Mouse (Mus musculus) forebrain, embryonic 14.5 days (tissue): Measurements from ENCODE around the gene Pde1a. TPM values are rescaled to one million over a fixed set of nuclear protein-coding genes. Genes with fewer than 3 reads are reported as not detected.
A peak's percentile ranks its signal among the peaks of the same experiment; 100 is the strongest.
"Not testable (repeated sequence)": the region's sequence is repeated elsewhere in the genome, so short reads cannot be mapped to it uniquely, and the experiment has no call there.

ENCODE experiments used
- ATAC-seq: fragments of 200-750 bp; cut with Nextera tagmentation; 2 replicates; pipeline ENCODE4 v1.8.0; 2017; ENCODE audit warnings: mild to moderate bottlenecking, moderate library complexity
- DNase-seq: peaks from one replicate; pipeline ENCODE4 v3.0.0-alpha.2; 2015; ENCODE audit warnings: low spot score
- H3K27ac ChIP-seq: fragments of 300-500 bp; sonication (generic); 2 replicates; pipeline ENCODE4 v1.5.1; 2014; ENCODE audit warnings: low read depth, mild to moderate bottlenecking, control low read depth, low read length, moderate library complexity
- H3K27me3 ChIP-seq: fragments of 300-500 bp; sonication (generic); replicated peaks from 2 replicates; pipeline ENCODE4 v1.6.1; 2014; ENCODE audit warnings: low read length, control low read depth, mixed read lengths; ENCODE audit not compliant: control insufficient read depth, insufficient read depth
- H3K36me3 ChIP-seq: fragments of 300-500 bp; sonication (generic); 2 replicates; pipeline ENCODE4 v1.6.1; 2014; ENCODE audit warnings: low read length, control low read depth; ENCODE audit not compliant: control insufficient read depth, insufficient read depth
- H3K4me1 ChIP-seq: fragments of 300-500 bp; sonication (generic); 2 replicates; pipeline ENCODE4 v1.6.1; 2014; ENCODE audit warnings: antibody characterized with exemption, low read length, control low read depth; ENCODE audit not compliant: control insufficient read depth, insufficient read depth
- H3K4me2 ChIP-seq: fragments of 300-500 bp; sonication (generic); 2 replicates; pipeline ENCODE4 v1.6.1; 2014; ENCODE audit warnings: mild to moderate bottlenecking, control low read depth, low read length
- H3K4me3 ChIP-seq: fragments of 300-500 bp; sonication (generic); 2 replicates; pipeline ENCODE4 v1.5.1; 2014; ENCODE audit warnings: low read depth, low read length, control low read depth
- H3K9ac ChIP-seq: fragments of 300-500 bp; sonication (generic); 2 replicates; pipeline ENCODE4 v1.6.1; 2014; ENCODE audit warnings: mild to moderate bottlenecking, low read length, control low read depth, moderate library complexity
- H3K9me3 ChIP-seq: fragments of 300-500 bp; sonication (generic); replicated peaks from 2 replicates; pipeline ENCODE4 v1.6.1; 2016; ENCODE audit warnings: low read length, control low read depth, mixed read lengths; ENCODE audit not compliant: control insufficient read depth
- WGBS: fragments of 180-500 bp; shearing (Covaris S2); extraction: QIAGEN DNeasy Blood & Tissue Kit; methylation state at CpG from one replicate; pipeline ENCODE4 v1.1.7; 2014; 5-methylcytosine and 5-hydroxymethylcytosine counted together
- polyA plus RNA-seq: library from polyadenylated mRNA; unstranded; fragments of >200 nt; fragmentation: Nextera tagmentation; extraction: Ambion mirVana; gene quantifications from 2 replicates; pipeline ENCODE4 v1.2.1, GENCODE M21; 2014

Pde1a gene
- polyA plus RNA-seq, 1 experiment from 2014 or later, result 10.5 TPM

DNA sequence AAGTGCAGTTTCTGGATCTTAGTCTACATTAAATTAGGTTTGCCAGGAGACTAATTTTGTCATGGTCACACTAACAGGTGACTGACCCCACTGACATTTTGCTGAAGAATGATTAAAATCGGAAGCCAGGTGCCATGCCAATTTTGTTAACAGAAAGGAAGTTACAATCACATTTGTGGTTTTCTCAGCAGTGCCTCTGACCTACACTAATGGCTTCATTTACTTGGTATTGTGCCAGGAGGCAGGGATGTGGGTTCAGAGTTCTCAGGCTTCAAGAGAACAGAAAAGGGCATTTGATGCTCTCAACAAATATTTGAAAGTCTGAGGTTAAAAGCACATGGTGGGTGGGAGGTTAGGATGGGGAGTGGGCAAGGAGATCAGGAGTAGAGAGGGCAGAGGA is 236.4 kb downstream of the Pde1a start:
- no peak for DNase-seq
- 78% methylated on average over 1 of the region's 1 CpGs for WGBS
- Histone ChIP-seq H3K4me2 (no peak overlapping the region), H3K36me3 (no peaks in the 10 kb centered on the region), H3K9me3 (no peaks in the 10 kb centered on the region), H3K4me1 (no peaks in the 10 kb centered on the region), H3K4me3 (no peak overlapping the region), H3K27ac (no peak overlapping the region), H3K27me3 (no peaks in the 10 kb centered on the region), H3K9ac (no peak overlapping the region)
- ATAC-seq, result no peak

DNA sequence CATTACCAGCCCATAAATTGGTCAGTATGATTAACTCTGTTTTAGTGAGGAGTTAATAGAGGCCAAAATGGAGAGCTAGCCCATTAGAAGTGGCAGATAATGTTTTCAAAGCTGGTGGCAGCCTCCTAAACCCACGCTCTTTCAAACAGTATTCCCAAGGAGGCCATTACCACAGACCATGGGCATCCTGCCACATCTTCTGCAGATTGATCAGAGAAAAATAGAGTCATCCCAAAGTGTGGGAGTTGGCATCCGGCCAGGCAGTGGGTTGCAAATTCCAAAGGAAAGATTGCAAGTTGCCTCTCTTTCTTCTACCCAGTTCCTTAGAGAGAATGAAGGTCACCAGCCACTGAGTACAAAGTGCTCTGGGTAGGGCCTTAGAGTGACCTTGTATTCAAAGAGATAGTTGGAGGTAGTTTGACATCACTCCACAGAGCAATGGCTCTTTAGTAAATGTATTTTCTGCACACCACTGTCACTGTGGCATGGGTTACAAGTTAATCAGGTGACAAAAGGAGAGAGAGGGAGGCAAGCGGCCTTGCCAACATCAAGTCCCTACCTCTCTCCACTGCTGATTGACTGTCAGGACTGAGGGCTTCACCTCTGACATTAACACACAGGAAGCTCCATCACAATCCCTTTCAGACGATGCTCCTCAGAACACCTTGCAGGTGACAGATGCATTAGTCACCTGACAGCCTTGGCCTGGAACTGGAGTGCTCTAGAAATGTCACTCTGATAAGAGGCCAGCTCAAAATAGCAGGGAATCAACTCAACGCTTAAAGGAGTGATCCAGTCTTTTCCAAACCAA is 237.3 kb downstream of the Pde1a start:
- 77% methylated on average over 5 of the region's 5 CpGs for WGBS
- H3K9ac ChIP-seq, result no peak overlapping the region
- ATAC-seq, result no peak
- H3K4me2 ChIP-seq, result no peak overlapping the region
- no peaks in the 10 kb centered on the region for H3K4me1 ChIP-seq
- DNase-seq, result peak; percentile 15
- H3K36me3 ChIP-seq, result no peaks in the 10 kb centered on the region
- H3K27me3 ChIP-seq, result no peaks in the 10 kb centered on the region
- no peak overlapping the region for H3K4me3 ChIP-seq
- no peaks in the 10 kb centered on the region for H3K9me3 ChIP-seq
- H3K27ac ChIP-seq, result no peak overlapping the region

DNA sequence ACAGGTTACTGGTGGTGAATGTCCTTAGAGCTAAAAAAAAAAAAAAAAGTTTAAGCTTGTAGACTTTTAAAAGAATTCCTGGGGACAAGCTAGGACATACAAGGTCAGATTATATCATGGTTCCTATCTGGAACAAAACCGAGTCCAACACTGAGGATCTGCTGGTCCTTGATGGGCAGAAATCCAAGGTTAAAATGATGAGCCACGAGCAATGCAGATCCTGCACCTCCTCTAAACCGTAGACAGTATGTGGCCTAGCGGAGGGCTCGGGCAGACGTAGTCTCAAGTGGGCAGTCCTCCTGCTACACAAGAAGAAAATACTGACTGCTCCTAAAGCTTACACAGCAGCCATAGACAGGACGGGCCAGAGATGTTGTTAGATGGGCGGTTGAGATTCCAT is 238.5 kb downstream of the Pde1a start:
- no peak overlapping the region for H3K4me2 ChIP-seq
- no peaks in the 10 kb centered on the region for H3K9me3 ChIP-seq
- no peak overlapping the region for H3K9ac ChIP-seq
- no peaks in the 10 kb centered on the region for H3K27me3 ChIP-seq
- ATAC-seq (no peak), DNase-seq (no peak)
- no peaks in the 10 kb centered on the region for H3K4me1 ChIP-seq
- 92% methylated on average over 8 of the region's 8 CpGs for WGBS
- no peak overlapping the region for H3K27ac ChIP-seq
- H3K36me3 ChIP-seq, result no peaks in the 10 kb centered on the region
- H3K4me3 ChIP-seq, result no peak overlapping the region

DNA sequence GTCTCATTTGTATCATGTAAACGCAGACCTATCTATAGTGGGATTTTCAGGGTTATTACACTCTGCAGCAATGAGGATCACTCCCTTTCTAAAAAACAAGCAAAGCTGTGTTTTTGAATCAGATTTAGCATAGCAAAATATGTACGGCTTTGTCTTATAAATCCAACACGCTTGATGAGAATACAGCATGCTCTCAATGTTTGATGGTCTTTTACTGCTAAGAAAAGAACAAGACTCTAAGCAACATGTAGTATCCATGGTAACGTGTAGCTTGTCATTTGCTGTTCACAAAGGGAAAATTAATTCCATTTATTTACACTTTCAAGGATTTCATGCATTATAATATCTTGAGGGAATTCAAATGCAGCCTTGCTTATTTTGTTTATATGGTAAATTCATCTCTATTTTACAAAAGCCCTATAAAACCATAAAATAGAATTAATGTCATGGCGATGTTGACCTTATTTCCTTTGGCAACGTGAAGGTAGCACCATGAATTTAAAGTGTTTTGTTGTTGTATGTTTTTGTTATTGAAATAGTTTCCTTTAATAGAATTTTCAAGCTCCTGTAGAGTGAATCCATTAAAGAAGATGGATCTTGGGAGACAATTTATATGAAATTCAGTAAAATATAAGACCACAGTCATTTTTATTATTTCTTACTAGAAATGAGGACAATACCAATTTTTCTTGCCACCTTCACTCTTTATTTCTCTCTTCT is 245.5 kb downstream of the Pde1a start:
- WGBS, result 68% methylated on average over 6 of the region's 6 CpGs
- H3K27me3 ChIP-seq, result no peaks in the 10 kb centered on the region
- no peak overlapping the region for H3K4me2 ChIP-seq
- H3K4me3 ChIP-seq, result no peak overlapping the region
- H3K4me1 ChIP-seq, result no peaks in the 10 kb centered on the region
- DNase-seq (peak; percentile 68), ATAC-seq (peak; percentile 85)
- no peak overlapping the region for H3K27ac ChIP-seq
- no peak overlapping the region for H3K9ac ChIP-seq
- H3K9me3 ChIP-seq, result no peaks in the 10 kb centered on the region
- no peaks in the 10 kb centered on the region for H3K36me3 ChIP-seq

DNA sequence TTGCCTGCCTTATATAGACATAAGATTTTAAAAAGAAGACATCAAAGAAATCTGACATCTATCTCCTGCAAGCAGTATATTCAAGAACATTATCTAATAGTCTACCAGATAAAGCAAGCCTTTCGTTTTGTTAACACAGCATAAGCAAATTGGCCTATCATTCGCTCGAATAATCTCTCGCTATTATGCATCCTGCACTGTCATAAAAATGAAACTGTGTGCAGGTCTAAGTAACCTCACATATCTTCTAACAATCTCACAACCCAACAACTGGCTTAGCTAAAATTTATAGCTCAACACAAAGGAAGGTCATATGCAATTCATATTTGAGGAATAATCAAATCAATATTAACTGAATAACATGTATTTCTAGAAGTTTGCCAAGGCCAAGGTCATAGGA is 246.0 kb downstream of the Pde1a start:
- peak; percentile 34; the same call in 1 of the 2 replicates for ATAC-seq

DNA sequence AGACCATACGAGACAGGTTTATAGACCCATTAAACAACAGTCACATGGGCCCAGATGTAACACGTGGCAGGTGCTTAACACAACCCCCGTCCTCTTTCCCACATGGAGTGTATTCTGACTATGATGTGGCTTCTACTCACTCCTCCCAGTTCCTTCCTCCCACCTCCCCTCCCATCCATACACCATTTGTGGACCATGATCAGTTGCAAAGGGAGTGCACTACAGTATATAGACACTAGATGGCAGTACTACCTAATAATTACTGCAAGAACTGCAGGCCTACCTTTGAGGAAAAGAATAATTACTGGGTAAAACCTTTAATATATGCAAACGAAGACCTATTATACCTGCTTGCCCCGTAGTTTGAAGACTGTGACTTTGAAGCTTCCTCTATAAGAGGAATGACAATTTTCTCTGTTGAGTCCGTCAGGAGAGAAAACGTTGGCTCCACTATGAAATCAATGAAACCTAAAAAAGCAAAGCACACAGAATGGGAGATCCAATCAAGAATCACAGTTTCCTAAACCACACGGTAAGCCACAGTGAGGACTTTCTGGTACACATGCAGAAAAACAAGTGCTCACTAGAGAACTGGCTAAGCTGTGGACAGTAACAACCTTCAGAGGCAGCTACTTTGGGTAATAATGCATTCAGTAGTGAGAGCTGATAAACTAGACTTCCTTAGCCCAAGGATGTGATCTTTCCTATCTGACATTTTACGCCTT is 263.8 kb downstream of the Pde1a start:
- WGBS, result 41% methylated on average over 9 of the region's 9 CpGs
- Histone ChIP-seq H3K9me3 (no peaks in the 10 kb centered on the region), H3K36me3 (no peaks in the 10 kb centered on the region), H3K4me2 (no peak overlapping the region), H3K4me1 (no peaks in the 10 kb centered on the region), H3K9ac (no peak overlapping the region), H3K4me3 (no peak overlapping the region), H3K27me3 (no peaks in the 10 kb centered on the region), H3K27ac (no peak overlapping the region)
- peak; percentile 85 for DNase-seq
- ATAC-seq, result peak; percentile 89

More for the DNA sequence above, 246.0 kb downstream of the Pde1a start:
- Histone ChIP-seq H3K27me3 (no peaks in the 10 kb centered on the region), H3K4me1 (no peaks in the 10 kb centered on the region), H3K9me3 (no peaks in the 10 kb centered on the region), H3K4me3 (no peak overlapping the region), H3K4me2 (no peak overlapping the region), H3K36me3 (no peaks in the 10 kb centered on the region), H3K27ac (no peak overlapping the region), H3K9ac (no peak overlapping the region)
- DNase-seq, result no peak
- WGBS, result 90% methylated on average over 4 of the region's 4 CpGs

DNA sequence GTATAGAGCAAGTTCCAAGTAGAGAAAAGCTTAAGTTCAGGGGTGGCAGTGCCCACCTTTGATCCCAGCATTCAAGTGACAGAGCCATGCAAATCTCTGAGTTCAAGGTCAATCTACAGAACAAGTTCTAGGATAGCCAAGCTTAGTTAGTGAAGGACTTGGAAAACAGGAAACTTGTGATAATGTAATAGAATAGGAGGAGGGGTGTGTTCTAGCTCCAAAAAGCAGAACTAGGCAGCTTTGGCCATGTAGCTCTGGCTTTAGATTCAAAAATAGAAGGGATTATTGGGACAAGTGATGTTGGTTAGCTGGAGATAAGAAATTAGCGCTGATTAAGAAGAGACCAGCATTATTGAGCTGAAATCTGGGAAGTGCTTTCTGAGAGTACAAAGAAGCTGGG is 272.4 kb downstream of the Pde1a start:
- no peak for ATAC-seq
- no peak overlapping the region for H3K9ac ChIP-seq
- no peaks in the 10 kb centered on the region for H3K27me3 ChIP-seq
- no peaks in the 10 kb centered on the region for H3K36me3 ChIP-seq
- WGBS, result 85% methylated on average over 1 of the region's 1 CpGs
- no peaks in the 10 kb centered on the region for H3K9me3 ChIP-seq
- H3K4me3 ChIP-seq, result no peak overlapping the region
- no peaks in the 10 kb centered on the region for H3K4me1 ChIP-seq
- no peak for DNase-seq
- no peak overlapping the region for H3K4me2 ChIP-seq
- H3K27ac ChIP-seq, result no peak overlapping the region

DNA sequence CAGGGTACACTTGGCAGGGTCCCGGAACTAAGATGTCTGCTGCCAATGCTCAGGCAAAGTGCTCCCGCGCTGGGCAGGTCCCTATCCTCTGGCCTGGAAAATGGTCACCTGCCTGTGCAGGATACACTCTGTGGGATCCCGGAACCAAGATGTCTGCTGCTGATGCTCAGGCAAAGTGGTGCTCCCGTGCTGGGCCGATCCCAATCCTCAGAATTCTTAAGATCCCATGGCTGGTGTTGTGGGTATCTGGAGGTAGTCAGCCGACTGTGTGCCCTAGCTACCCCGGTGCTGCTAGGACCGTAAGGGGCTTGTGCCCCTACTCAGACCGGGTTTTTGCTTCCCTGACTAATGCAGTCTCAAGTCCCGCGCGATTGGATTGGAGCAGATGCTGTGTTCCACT is 281.9 kb downstream of the Pde1a start:
- H3K36me3 ChIP-seq, ATAC-seq, H3K9me3 ChIP-seq, H3K4me3 ChIP-seq, DNase-seq, H3K9ac ChIP-seq, H3K27ac ChIP-seq, H3K4me1 ChIP-seq, H3K27me3 ChIP-seq, H3K4me2 ChIP-seq: not testable (repeated sequence)
- 91% methylated on average over 13 of the region's 13 CpGs for WGBS
